Mouse (Mus musculus) lung, postnatal 4 days (tissue): Measurements from ENCODE around the gene Plekhm1.

ENCODE experiments used
- DNase-seq, 2 experiments: peaks; one replicate each; pipeline ENCODE4 v3.0.0; 2021

Gene Plekhm1

DNA sequence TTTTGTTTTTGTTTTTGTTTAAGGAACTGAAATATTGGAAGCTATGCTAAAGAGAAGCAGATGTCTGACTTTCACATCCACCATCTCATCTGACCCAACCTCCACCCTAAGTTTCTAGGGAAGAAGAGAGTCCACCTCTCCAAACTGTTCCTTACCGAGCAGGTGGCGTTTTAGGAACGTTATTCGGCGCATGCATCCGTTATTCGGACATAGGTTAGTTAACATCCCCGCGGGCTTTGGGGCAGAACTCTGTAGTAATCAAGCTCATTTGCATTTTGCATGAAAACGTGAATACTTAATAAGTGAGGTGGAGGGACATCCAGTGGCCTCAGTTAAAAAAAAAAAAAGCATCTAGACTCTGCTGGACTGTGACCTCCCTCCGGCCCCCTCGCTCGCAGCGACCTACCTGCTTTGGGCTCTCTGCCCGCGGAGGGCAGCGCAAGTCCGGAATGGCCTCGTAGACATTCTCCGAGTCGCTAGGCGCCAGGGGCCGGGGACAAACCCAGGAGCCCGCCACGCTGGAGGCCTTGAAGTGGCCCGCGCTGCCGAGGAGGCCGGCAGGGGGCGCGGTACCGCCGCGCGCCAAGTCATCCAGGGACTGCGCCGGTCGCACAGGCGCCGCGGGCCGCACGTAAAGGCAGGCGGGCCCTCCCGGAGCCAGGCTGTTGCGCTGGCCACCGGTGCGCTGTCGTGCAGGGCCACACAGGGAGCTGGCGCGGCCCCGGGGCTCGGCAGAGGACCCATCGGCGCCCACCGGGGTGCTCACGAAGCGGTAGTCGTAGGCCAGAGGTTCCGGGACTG is 52.4 kb downstream of the Plekhm1 start:
- DNase-seq: peak; percentile 93 to 94

GRCm38 (mm10) chr11:103359122-103359521 is 53.4 kb downstream of the Plekhm1 start:
- peak; percentile 81 to 86 for DNase-seq

GRCm38 (mm10) chr11:103358316-103358715 is 54.2 kb downstream of the Plekhm1 start:
- DNase-seq: no peak

GRCm38 (mm10) chr11:103357710-103358109 is 54.8 kb downstream of the Plekhm1 start:
- no peak for DNase-seq

- DNase-seq: no peak
Measured at GRCm38 (mm10) chr11:103356938-103357670, 55.4 kb downstream of the Plekhm1 start.

GRCm38 (mm10) chr11:103356032-103356571 is 56.4 kb downstream of the Plekhm1 start:
- DNase-seq: no peak

DNA sequence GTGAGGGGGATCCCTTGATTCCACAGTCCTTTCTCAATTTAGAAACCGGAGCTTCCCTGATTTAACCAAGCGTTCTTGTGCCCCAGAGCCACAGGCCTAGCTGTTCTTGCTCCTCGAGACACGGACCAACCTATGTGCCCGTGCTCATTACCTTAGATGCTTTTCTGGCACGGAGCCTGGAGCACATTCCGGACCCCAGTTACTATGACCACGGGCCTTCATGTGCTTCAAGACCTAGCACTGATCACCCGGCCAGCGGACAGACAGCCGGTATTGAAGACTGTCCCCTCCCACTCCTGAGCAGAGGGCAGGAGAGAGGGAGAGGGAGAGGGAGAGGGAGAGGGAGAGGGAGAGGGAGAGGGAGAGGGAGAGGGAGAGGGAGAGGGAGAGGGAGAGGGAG is 57.2 kb downstream of the Plekhm1 start:
- no peak for DNase-seq

- no peak for DNase-seq
Measured at GRCm38 (mm10) chr11:103354033-103354432, 58.5 kb downstream of the Plekhm1 start.

- no peak for DNase-seq
Measured at GRCm38 (mm10) chr11:103352239-103352814, 60.2 kb downstream of the Plekhm1 start.

- DNase-seq: no peak
Measured at GRCm38 (mm10) chr11:103350711-103351315, 61.7 kb downstream of the Plekhm1 start.

GRCm38 (mm10) chr11:103349699-103350098 is 62.8 kb downstream of the Plekhm1 start:
- DNase-seq: no peak

- DNase-seq: peak; percentile 76 to 85
Measured at GRCm38 (mm10) chr11:103346657-103347056, 65.8 kb downstream of the Plekhm1 start.

- no peak for DNase-seq
Measured at GRCm38 (mm10) chr11:103346236-103346635, 66.3 kb downstream of the Plekhm1 start.

DNA sequence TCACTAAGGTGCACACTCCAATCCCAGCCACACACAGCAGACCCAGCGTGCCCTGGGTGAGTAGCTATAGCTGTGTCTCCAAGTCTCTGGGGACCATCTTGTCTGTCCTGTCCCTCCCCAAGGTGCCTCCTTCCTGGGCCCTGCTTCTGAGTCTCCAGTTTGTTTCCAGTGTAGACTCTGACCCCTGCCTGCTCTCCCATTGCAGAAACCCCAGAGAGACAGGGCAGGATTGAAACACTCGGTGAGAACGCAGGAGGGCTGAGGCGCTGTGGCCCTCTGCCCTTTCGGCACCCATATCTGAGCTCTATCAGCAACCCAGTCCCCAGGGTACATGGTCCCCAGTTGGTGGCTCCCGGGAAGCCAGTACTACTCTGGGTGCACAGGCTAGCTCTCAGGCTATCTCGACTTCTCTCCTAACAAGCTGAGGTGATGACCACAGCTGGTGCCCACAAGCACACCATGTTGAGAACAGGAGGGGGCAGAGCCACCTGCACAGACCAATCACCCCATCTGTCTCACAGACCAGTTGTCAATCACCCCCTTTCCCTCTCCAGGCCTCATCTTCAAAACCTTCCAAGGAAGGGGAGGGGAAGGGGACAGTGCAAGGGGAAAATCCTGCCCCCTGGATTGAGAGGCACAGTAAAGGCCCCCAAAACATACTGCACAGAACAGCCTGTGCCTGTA is 66.9 kb downstream of the Plekhm1 start:
- no peak for DNase-seq

DNA sequence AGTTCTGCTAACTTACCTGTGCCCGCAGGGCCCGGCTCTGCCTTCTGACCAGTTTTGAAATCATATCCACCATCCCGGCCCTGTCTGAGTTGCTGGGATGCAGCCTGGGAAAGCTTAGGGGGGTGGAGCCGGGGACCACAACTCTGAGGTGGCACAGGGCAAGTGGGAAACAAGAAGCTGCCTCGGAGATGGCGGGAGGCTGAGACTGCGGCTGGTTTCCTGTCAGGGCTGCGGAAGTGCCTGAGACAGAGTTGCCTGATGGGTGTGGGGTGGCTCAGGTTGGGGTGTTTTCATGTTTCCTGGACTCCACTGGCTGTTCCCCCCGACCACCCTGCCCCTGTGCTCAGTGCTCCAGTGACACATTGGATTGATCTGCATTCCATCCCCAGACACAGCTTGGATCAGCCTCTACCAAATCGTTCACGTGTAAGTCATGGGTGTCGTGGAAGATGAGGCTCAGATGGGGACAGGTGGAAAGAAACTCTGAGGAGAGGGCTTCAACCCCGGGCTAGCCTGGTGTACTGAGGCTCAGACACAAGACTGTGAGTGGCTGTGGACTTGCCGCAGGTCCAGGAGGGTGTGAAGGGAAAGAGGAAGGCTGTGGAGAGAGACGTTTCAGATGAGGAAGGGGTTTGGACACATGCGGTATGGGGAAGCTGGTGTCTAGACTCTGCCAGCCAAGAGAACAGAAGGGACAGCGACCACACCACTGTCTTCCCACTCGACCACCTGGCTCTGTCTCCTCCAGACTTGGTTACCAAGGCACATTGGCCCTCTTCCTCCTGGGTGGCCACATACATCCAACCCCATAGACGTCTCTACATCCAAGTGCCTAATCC is 67.8 kb downstream of the Plekhm1 start:
- DNase-seq: peak in 1 of 2 experiments; percentile 63

DNA sequence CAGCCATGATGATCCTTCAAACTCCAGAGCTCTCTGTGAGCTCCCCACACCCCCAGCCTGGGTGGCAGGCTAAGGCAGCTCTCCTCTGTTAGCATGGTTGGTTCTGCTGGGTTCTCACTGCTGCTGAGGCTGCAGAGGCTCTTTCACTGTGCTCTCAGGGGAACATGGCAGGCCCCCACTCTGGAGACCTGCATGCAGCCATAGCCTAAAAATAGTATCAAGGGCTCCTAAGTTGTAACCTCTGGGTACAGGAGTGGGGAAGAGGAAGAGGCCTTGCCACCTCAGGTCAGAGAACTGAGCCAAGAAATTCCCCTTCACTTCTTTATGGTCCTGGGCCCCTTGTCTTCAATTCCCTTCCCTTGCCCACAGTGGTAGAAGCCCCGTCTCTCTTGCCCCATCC is 68.6 kb downstream of the Plekhm1 start:
- no peak for DNase-seq

DNA sequence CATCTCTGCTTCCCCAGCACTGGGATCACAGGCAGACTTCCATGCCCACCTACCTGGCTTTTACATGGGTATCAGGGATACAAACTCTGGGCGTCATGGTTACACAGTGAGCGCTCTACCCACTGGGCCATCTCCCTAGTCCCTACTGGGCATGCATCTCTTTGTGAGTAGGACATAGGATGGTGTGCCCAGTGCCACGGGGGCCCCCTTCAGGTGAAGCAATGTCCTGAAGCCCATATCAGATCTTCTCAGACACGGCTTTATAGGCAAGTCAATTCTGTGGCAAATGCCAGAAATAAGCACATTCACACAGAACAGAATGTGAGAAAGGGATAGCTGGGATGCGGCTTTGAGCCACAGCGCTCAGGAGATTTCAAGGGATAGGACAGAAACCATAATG is 69.4 kb downstream of the Plekhm1 start:
- no peak for DNase-seq

- DNase-seq: no peak
Measured at GRCm38 (mm10) chr11:103340677-103341076, 71.8 kb downstream of the Plekhm1 start.

GRCm38 (mm10) chr11:103340130-103340529 is 72.4 kb downstream of the Plekhm1 start:
- no peak for DNase-seq

GRCm38 (mm10) chr11:103339414-103340119 is 72.9 kb downstream of the Plekhm1 start:
- DNase-seq: no peak

DNA sequence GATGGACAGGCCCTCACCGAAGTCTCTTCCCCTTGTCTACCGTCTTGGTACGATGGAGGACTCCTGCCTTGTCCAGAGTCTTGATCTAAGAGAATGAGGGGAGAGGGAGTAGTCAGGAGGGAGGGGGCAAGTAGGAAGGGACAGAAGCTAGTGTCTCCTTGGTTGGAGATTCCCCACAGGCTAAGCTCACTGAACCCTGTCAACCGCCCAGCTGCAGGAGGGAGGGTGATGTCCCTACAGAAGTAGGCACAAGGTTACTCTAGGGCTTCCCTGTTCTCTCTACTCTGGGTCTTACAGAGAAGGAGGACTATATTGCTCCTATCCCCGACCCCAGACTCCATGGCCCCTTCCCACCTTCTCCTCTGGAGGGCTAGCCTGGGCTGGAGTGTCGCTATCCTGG is 73.8 kb downstream of the Plekhm1 start:
- no peak for DNase-seq
